Mouse (Mus musculus): Measurements from ENCODE around the gene Gm10964.

Gene Gm10964

GRCm38 (mm10) chr3:103734696-103735519, 4.3 kb upstream of the Gm10964 start:
- peak; percentile 71 for DNase-seq

GRCm38 (mm10) chr3:103735776-103736600, 3.2 kb upstream of the Gm10964 start:
- peak; percentile 16 for DNase-seq

GRCm38 (mm10) chr3:103737061-103737754, 2.0 kb upstream of the Gm10964 start:
- peak; percentile 72 for DNase-seq

GRCm38 (mm10) chr3:103737778-103738571, 1.2 kb upstream of the Gm10964 start, which contains the start of gene Olfml3:
Olfml3 (minus strand) TSS chr3:103738001.
- peak; percentile 94 for DNase-seq

GRCm38 (mm10) chr3:103740342-103740741, 1.2 kb downstream of the Gm10964 start:
- DNase-seq, result no peak

GRCm38 (mm10) chr3:103743208-103743607, 4.0 kb downstream of the Gm10964 start:
- no peak for DNase-seq

GRCm38 (mm10) chr3:103745001-103745770, 6.0 kb downstream of the Gm10964 start:
- no peak for DNase-seq

GRCm38 (mm10) chr3:103746711-103747110, 7.5 kb downstream of the Gm10964 start:
- no peak for DNase-seq

- DNase-seq, result no peak
These were observed 12.4 kb downstream of the Gm10964 start for GRCm38 (mm10) chr3:103751558-103751957.

GRCm38 (mm10) chr3:103755351-103755750, 16.2 kb downstream of the Gm10964 start:
- no peak for DNase-seq

GRCm38 (mm10) chr3:103756920-103757319, 17.8 kb downstream of the Gm10964 start:
- no peak for DNase-seq

GRCm38 (mm10) chr3:103758456-103758855, 19.3 kb downstream of the Gm10964 start:
- no peak for DNase-seq

GRCm38 (mm10) chr3:103759261-103759970, 20.2 kb downstream of the Gm10964 start:
- no peak for DNase-seq

- DNase-seq, result no peak
These were observed 27.6 kb downstream of the Gm10964 start for GRCm38 (mm10) chr3:103766789-103767188.

GRCm38 (mm10) chr3:103771531-103772130, 32.5 kb downstream of the Gm10964 start:
- peak; percentile 92 for DNase-seq

GRCm38 (mm10) chr3:103772846-103773245, 33.7 kb downstream of the Gm10964 start:
- no peak for DNase-seq

- DNase-seq, result no peak
These were observed 34.3 kb downstream of the Gm10964 start for GRCm38 (mm10) chr3:103773508-103773907.

- no peak for DNase-seq
These were observed 34.8 kb downstream of the Gm10964 start for GRCm38 (mm10) chr3:103774009-103774408.

GRCm38 (mm10) chr3:103777940-103778339, 38.8 kb downstream of the Gm10964 start:
- no peak for DNase-seq

- no peak for DNase-seq
These were observed 39.5 kb downstream of the Gm10964 start for GRCm38 (mm10) chr3:103778660-103779059.
